ENCODE assay signal across 22 mouse cellular contexts in the genomic region with DNA sequence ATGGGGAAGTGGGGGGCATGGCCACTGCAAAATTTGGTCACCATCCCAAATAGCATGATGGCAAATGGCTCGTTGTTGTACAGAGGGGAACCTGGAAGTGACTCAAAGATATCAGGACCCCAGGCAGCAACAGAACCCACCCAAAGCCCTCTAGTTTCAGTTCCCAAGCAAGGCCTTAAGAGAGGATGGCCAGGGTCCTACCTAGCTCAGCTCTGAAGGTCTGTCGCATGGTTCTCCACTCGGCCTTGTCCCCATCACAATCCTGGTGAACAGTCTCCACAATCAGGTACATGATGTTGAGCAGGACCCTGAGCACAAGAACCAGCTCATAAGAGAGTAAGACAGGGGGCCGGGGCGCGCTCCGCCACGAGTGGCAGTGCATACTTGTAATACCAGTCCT. TPM values are rescaled to one million over a fixed set of nuclear protein-coding genes. Genes with fewer than 3 reads are reported as not detected.
DNase-seq lines count a peak whose midpoint lies in the region; ATAC-seq lines count a peak whose summit lies in the region.
"Had no signal": no experiment of that assay in that cellular context is flagged by ENCODE, and none has a peak within 500 bp of the region (broad histone marks: within the 10 kb centered on the region; RNA-seq: fewer than 3 reads in every experiment).

No protein-coding gene starts in this region.

- 96% methylated on average over 8 of the region's 8 CpGs for WGBS in forebrain, embryonic 11.5 days
- WGBS in forebrain, embryonic 14.5 days = 98% methylated on average over 8 of the region's 8 CpGs

- H3K27me3 ChIP-seq in forebrain, embryonic 11.5 days (ENCODE audit: control insufficient read depth, insufficient read depth, low read length) = no peaks in the 10 kb centered on the region
- H3K27me3 ChIP-seq in forebrain, embryonic 14.5 days (replicated peaks; ENCODE audit: control insufficient read depth, insufficient read depth, low read length) = no peaks in the 10 kb centered on the region
- H3K27me3 ChIP-seq: embryonic facial prominence, embryonic 13.5 days; forebrain, embryonic 13.5 days had no signal

- peak; percentile 24 for DNase-seq in forebrain, embryonic 11.5 days (ENCODE audit: low spot score)
- DNase-seq in forebrain, embryonic 14.5 days (ENCODE audit: low spot score) = no peak
- peak; percentile 2 for DNase-seq in heart, postnatal 4 days
- DNase-seq in heart, postnatal 25 days (ENCODE audit: low spot score) = no peak
- peak; percentile 8 to 51 for DNase-seq in spleen, postnatal 4 days (ENCODE audit: low spot score in 2 of 2)
- DNase-seq in spleen, postnatal 36 days (ENCODE audit: low spot score in 2 of 2) = no peak
- DNase-seq: adrenal gland, postnatal 10 days; cerebellum, adult 11 months; cerebellum, adult 8-10 months; cerebellum, postnatal 36 days; gastrocnemius, postnatal 10 days; heart, postnatal 10 days had no signal

- H3K9me3 ChIP-seq in forebrain, embryonic 11.5 days (ENCODE audit: control insufficient read depth, low read length) = no peaks in the 10 kb centered on the region
- H3K9me3 ChIP-seq in forebrain, embryonic 14.5 days (replicated peaks; ENCODE audit: control insufficient read depth, low read length) = no peaks in the 10 kb centered on the region
- H3K9me3 ChIP-seq: embryonic facial prominence, embryonic 13.5 days; forebrain, embryonic 13.5 days; hindbrain, embryonic 10.5 days had no signal

- no peak for ATAC-seq in forebrain, embryonic 11.5 days (replicated peaks; ENCODE audit: low FRiP score)
- no peak for ATAC-seq in forebrain, embryonic 14.5 days
- ATAC-seq: forebrain, embryonic 13.5 days had no signal

- H3K4me1 ChIP-seq in forebrain, embryonic 11.5 days (replicated peaks; ENCODE audit: control insufficient read depth, insufficient read depth, low read length) = no peaks in the 10 kb centered on the region
- H3K4me1 ChIP-seq in forebrain, embryonic 14.5 days (ENCODE audit: control insufficient read depth, insufficient read depth, low read length) = peaks cover 2% of the 10 kb centered on the region
- H3K4me1 ChIP-seq: embryonic facial prominence, embryonic 13.5 days had no signal

- no peak overlapping the region for H3K4me3 ChIP-seq in forebrain, embryonic 11.5 days (ENCODE audit: low read depth, low read length)
- H3K4me3 ChIP-seq in forebrain, embryonic 14.5 days (ENCODE audit: low read depth, low read length) = no peak overlapping the region
- H3K4me3 ChIP-seq: embryonic facial prominence, embryonic 13.5 days; forebrain, embryonic 13.5 days; hindbrain, embryonic 10.5 days had no signal

- intact Hi-C loops in heart, postnatal 25 days (cut with DNase I) = loop anchor here (10.0 kb wide), 1 partner anchor 130 kb away; no protein-coding TSS in a partner anchor

- no peak overlapping the region for H3K27ac ChIP-seq in forebrain, embryonic 11.5 days (ENCODE audit: low read depth, low read length)
- H3K27ac ChIP-seq in forebrain, embryonic 14.5 days (ENCODE audit: low read depth, low read length) = no peak overlapping the region
- H3K27ac ChIP-seq: embryonic facial prominence, embryonic 13.5 days; forebrain, embryonic 13.5 days; hindbrain, embryonic 10.5 days; hindbrain, embryonic 14.5 days had no signal

- no peak overlapping the region for H3K9ac ChIP-seq in forebrain, embryonic 11.5 days (ENCODE audit: low read length)
- H3K9ac ChIP-seq in forebrain, embryonic 14.5 days (ENCODE audit: low read length) = no peak overlapping the region
- H3K9ac ChIP-seq: embryonic facial prominence, embryonic 13.5 days; forebrain, embryonic 13.5 days; hindbrain, embryonic 14.5 days had no signal

- peaks cover 20% of the 10 kb centered on the region for H3K36me3 ChIP-seq in forebrain, embryonic 11.5 days (ENCODE audit: control insufficient read depth, insufficient read depth, low read length)
- peaks cover 89% of the 10 kb centered on the region for H3K36me3 ChIP-seq in forebrain, embryonic 14.5 days (ENCODE audit: control insufficient read depth, insufficient read depth, low read length)

- H3K4me2 ChIP-seq in forebrain, embryonic 11.5 days (ENCODE audit: low read depth, low read length, severe bottlenecking) = no peak overlapping the region
- H3K4me2 ChIP-seq in forebrain, embryonic 14.5 days (ENCODE audit: low read length) = no peak overlapping the region
- H3K4me2 ChIP-seq: embryonic facial prominence, embryonic 13.5 days; forebrain, embryonic 13.5 days; hindbrain, embryonic 14.5 days had no signal

RNA-seq across cellular contexts. Expression of gene Gm10961, which starts 6.7 kb away (rescaled TPM):
- not detected in 2 replicates for polyA plus RNA-seq in forebrain, embryonic 11.5 days (2014; fragmentation: Nextera tagmentation; extraction: Ambion mirVana)
- not detected in 2 replicates for polyA plus RNA-seq in forebrain, embryonic 14.5 days (2014; fragmentation: Nextera tagmentation; extraction: Ambion mirVana)
- not detected for total RNA-seq in heart, postnatal 4 days (2021)
- not detected for total RNA-seq in heart, postnatal 25 days (2021)
- total RNA-seq: adrenal gland, postnatal 10 days; adrenal gland, postnatal 4 days; gastrocnemius, postnatal 10 days; gastrocnemius, postnatal 4 days; heart, postnatal 10 days; MEL had no signal
- polyA plus RNA-seq: brain, embryonic 14.5 days; C2C12; embryonic facial prominence, embryonic 13.5 days; forebrain, embryonic 13.5 days; heart, embryonic 14.5 days; hindbrain, embryonic 10.5 days; hindbrain, embryonic 14.5 days had no signal

RNA-seq across cellular contexts. Expression of gene Strip1, which starts 7.1 kb away (rescaled TPM):
- 92.2 and 100 TPM in 2 replicates for polyA plus RNA-seq in forebrain, embryonic 11.5 days (2014; fragmentation: Nextera tagmentation; extraction: Ambion mirVana)
- polyA plus RNA-seq in forebrain, embryonic 14.5 days (2014; fragmentation: Nextera tagmentation; extraction: Ambion mirVana) = 134 and 141 TPM in 2 replicates
- total RNA-seq in heart, postnatal 4 days (2021) = 10 to 100 TPM; 34.8 to 38.0 TPM
- 10 to 100 TPM; 18.8 to 21.9 TPM for total RNA-seq in heart, postnatal 25 days (2021)

RNA-seq across cellular contexts. Expression of gene Alx3, which starts 29.6 kb away (rescaled TPM):
- 14.7 and 16.9 TPM in 2 replicates for polyA plus RNA-seq in forebrain, embryonic 11.5 days (2014; fragmentation: Nextera tagmentation; extraction: Ambion mirVana)
- polyA plus RNA-seq in forebrain, embryonic 14.5 days (2014; fragmentation: Nextera tagmentation; extraction: Ambion mirVana) = 2.4 and 2.6 TPM in 2 replicates
- total RNA-seq in heart, postnatal 4 days (2021) = not detected
- total RNA-seq in heart, postnatal 25 days (2021) = not detected
- total RNA-seq: adrenal gland, postnatal 10 days; adrenal gland, postnatal 4 days; gastrocnemius, postnatal 10 days; gastrocnemius, postnatal 4 days; MEL had no signal
- polyA plus RNA-seq: C2C12; heart, embryonic 14.5 days; hindbrain, embryonic 14.5 days had no signal

Comparison
In these comparisons a context has a peak if more than half of its experiments do, and no peak if none do; other contexts are left out.
1. DNase-seq: peak in forebrain, embryonic 11.5 days (single experiment), heart, postnatal 4 days (single experiment) and spleen, postnatal 4 days (2 of 2); none in forebrain, embryonic 14.5 days (single experiment), heart, postnatal 25 days (single experiment) and spleen, postnatal 36 days (0 of 2).